Mouse (Mus musculus) forebrain, embryonic 16.5 days (tissue): ENCODE data around the gene Gucd1. TPM values are rescaled to one million over a fixed set of nuclear protein-coding genes. Genes with fewer than 3 reads are reported as not detected.
"Not testable (repeated sequence)": the region's sequence is repeated elsewhere in the genome, so short reads cannot be mapped to it uniquely, and the experiment has no call there.

Source experiments
- ATAC-seq: fragments of 200-750 bp; cut with Nextera tagmentation; 2 replicates; pipeline ENCODE4 v1.8.0; 2017; ENCODE audit warnings: mild to moderate bottlenecking, moderate library complexity
- H3K27ac ChIP-seq: fragments of 300-500 bp; sonication (generic); 2 replicates; pipeline ENCODE4 v1.5.1; 2014; ENCODE audit warnings: low read length, control low read depth
- H3K27me3 ChIP-seq: fragments of 300-500 bp; sonication (generic); replicated peaks from 2 replicates; pipeline ENCODE4 v1.6.1; 2014; ENCODE audit warnings: low read length; ENCODE audit not compliant: control insufficient read depth, insufficient read depth
- H3K36me3 ChIP-seq: fragments of 300-500 bp; sonication (generic); 2 replicates; pipeline ENCODE4 v1.6.1; 2014; ENCODE audit not compliant: control insufficient read depth, insufficient read depth
- H3K4me1 ChIP-seq: fragments of 300-500 bp; sonication (generic); replicated peaks from 2 replicates; pipeline ENCODE4 v1.6.1; 2014; ENCODE audit warnings: low read length; ENCODE audit not compliant: control insufficient read depth, insufficient read depth
- H3K4me2 ChIP-seq: fragments of 300-500 bp; sonication (generic); 2 replicates; pipeline ENCODE4 v1.6.1; 2014; ENCODE audit warnings: mild to moderate bottlenecking, low read length, control low read depth
- H3K4me3 ChIP-seq: fragments of 300-500 bp; sonication (generic); replicated peaks from 2 replicates; pipeline ENCODE4 v1.5.1; 2014; ENCODE audit warnings: mild to moderate bottlenecking, low read length, control low read depth
- H3K9ac ChIP-seq: fragments of 300-500 bp; sonication (generic); replicated peaks from 2 replicates; pipeline ENCODE4 v1.6.1; 2014; ENCODE audit warnings: low read depth, low read length, control low read depth
- H3K9me3 ChIP-seq: fragments of 300-500 bp; sonication (generic); 2 replicates; pipeline ENCODE4 v1.6.1; 2016; ENCODE audit warnings: low read length; ENCODE audit not compliant: control insufficient read depth
- WGBS: fragments of 180-500 bp; shearing (Covaris S2); extraction: QIAGEN DNeasy Blood & Tissue Kit; methylation state at CpG from one replicate; pipeline ENCODE4 v1.1.7; 2014; 5-methylcytosine and 5-hydroxymethylcytosine counted together
- polyA plus RNA-seq: library from polyadenylated mRNA; unstranded; fragments of >200 nt; fragmentation: Nextera tagmentation; extraction: Ambion mirVana; gene quantifications from 2 replicates; pipeline ENCODE4 v1.2.1, GENCODE M21; 2015

Gucd1 gene
- polyA plus RNA-seq: 17.3 and 22.2 TPM in 2 replicates

DNA sequence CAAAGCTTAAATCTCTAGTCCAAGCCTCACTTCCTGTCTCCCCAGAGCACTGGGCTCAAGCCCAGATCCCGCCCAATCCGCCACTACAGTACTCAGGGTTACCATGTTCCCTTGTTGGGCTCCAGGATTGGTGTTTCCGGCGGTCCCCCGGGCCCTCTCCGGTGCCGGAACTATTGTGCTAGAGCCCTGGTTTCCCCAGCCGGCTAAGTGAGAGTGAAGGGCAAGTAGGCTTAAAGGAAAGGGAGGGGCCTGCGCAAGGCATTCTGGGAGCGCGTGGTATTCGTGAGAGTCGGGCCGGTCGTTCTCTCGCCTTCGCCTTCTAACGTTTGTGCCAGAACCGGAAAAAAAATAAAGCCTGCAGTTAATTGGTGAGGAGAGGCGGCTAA lies at the start of gene Gucd1:
TSS of gene Gucd1 (minus strand) at position 215 of the 386 bp plus-strand sequence.
- WGBS: 0% methylated on average over 20 of the region's 20 CpGs
- peak within 1 kb of the TSS; percentile 77 for H3K9ac ChIP-seq
- H3K9me3 ChIP-seq: no peaks in the 10 kb centered on the region
- H3K27me3 ChIP-seq: no peaks in the 10 kb centered on the region
- ATAC-seq: peak; percentile 94
- H3K4me1 ChIP-seq: peaks cover 36% of the 10 kb centered on the region
- H3K27ac ChIP-seq: peak within 1 kb of the TSS; percentile 98
- H3K4me3 ChIP-seq: peak within 1 kb of the TSS; percentile 58
- H3K4me2 ChIP-seq: peak within 1 kb of the TSS; percentile 81
- H3K36me3 ChIP-seq: peaks cover 5% of the 10 kb centered on the region

DNA sequence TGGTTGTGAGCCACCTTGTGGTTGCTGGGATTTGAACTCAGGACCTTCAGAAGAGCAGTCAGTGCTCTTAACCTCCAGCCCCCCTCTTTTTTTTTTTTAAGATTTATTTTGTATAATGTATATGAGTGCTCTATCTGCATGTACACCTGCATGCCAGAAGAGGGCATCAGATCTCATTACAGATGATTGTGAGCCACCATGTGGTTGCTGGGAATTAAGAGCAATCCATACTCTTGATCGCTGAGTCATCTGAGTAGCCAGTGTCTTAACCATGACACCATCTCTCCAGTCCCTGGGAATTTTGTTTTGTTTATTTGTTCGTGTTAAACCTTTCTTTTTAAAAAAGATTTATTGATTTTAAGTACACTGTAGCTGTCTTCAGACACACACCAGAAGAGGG lies 49.0 kb upstream of the Gucd1 start:
- H3K4me3 ChIP-seq, H3K27me3 ChIP-seq, H3K4me1 ChIP-seq, H3K4me2 ChIP-seq, ATAC-seq, H3K27ac ChIP-seq, H3K36me3 ChIP-seq, H3K9me3 ChIP-seq, H3K9ac ChIP-seq: not testable (repeated sequence)
- WGBS: 83% methylated on average over 2 of the region's 2 CpGs

DNA sequence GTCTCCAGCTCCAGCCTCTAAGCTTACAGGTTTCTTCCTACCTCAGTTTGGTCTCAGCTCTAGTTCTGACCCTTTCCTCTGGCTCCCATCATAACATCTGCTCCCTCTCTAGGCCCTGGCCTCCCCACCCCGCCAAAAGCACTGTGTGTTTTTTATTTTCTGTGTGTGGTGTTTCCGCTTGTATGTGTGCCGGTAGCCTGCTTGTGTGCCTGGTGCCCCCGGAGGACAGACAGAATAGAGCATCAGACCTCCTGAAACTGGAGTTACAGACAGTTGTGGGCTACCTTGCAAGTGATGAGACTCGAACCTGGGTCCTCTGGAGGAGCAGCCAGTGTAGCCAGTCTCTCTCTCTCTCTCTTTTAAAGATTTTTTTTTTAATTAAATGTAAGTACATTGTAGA lies 48.5 kb upstream of the Gucd1 start:
- no peaks in the 10 kb centered on the region for H3K27me3 ChIP-seq
- no peaks in the 10 kb centered on the region for H3K4me1 ChIP-seq
- no peaks in the 10 kb centered on the region for H3K9me3 ChIP-seq
- no peak overlapping the region for H3K27ac ChIP-seq
- no peak overlapping the region for H3K4me2 ChIP-seq
- H3K4me3 ChIP-seq: no peak overlapping the region
- H3K9ac ChIP-seq: no peak overlapping the region
- ATAC-seq: no peak
- no peaks in the 10 kb centered on the region for H3K36me3 ChIP-seq
- 84% methylated on average over 5 of the region's 5 CpGs for WGBS

DNA sequence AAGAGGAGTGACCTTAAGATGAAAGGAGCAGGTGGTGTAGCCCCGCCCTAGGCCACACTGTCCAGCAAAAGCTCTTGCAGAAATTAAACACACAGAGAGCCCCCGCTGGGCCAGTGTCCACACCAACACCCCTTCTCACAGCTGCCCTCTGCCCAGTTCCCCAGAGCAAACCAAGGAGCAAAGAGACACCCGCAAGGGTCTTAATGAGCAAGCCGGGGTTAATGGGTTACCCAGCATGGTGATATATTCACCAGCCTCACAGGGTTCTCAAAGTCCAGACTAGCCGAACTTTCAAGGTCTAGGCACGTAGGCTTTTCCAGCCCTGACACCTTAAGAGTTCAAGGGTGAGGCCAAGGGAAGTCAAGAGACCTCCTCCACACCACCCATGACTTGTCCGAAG lies 48.1 kb upstream of the Gucd1 start:
- WGBS: 83% methylated on average over 7 of the region's 7 CpGs
- no peak overlapping the region for H3K27ac ChIP-seq
- no peaks in the 10 kb centered on the region for H3K36me3 ChIP-seq
- H3K27me3 ChIP-seq: no peaks in the 10 kb centered on the region
- no peak overlapping the region for H3K4me2 ChIP-seq
- H3K4me1 ChIP-seq: peaks cover 2% of the 10 kb centered on the region; the same call in 1 of the 2 replicates
- no peak overlapping the region for H3K4me3 ChIP-seq
- no peak overlapping the region for H3K9ac ChIP-seq
- no peaks in the 10 kb centered on the region for H3K9me3 ChIP-seq
- ATAC-seq: no peak

DNA sequence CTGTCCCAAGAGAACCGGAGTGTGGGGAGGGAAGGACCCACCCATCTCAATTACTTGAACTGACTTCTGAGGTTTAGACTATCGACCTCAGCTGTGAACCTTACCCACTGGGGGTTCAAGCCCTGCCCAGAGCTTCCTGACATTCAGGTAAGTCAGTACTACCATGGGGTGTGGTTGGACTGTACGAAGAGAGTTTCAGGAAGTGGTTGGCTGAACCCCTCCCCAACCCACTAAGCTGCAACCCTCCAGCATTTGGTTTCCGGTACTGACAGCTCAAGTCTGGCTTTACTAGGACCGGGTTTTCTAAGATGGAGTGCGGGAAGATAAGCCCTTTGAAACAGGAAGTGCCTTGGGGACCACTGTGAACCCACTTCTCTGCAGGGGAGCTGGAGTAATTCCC lies 47.7 kb upstream of the Gucd1 start:
- H3K9me3 ChIP-seq: no peaks in the 10 kb centered on the region
- no peak overlapping the region for H3K9ac ChIP-seq
- H3K27ac ChIP-seq: no peak overlapping the region
- no peak for ATAC-seq
- no peak overlapping the region for H3K4me3 ChIP-seq
- no peaks in the 10 kb centered on the region for H3K27me3 ChIP-seq
- 71% methylated on average over 6 of the region's 6 CpGs for WGBS
- H3K4me2 ChIP-seq: no peak overlapping the region
- H3K36me3 ChIP-seq: no peaks in the 10 kb centered on the region
- H3K4me1 ChIP-seq: peaks cover 7% of the 10 kb centered on the region

DNA sequence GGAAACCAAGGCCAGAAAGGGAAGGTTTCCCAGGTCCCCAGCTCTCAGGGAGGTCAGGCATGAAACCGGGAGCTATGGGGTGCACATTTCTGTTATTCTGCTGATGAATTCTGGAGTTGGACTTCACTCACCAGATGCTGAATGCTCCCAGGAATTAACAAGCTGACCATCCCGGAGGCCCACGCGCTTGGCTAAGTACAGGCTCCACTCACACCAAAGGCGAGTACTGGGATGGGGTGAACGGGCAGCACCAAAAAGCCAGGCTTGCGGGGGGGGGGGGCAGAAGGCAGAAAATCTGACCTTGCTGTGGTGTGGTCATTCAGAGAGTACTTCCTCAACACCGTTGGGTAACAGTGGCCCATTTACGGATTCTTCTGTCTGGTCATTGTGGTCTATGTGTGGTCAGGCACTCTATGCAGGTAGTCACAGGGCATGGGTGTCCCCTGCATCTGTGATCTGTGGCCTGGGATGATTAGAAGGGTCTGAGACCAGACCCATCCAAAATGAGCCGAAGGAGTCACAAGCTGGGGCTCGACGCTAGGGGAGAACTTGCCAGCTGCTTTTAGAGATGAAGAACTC lies 47.0 kb upstream of the Gucd1 start:
- Histone ChIP-seq H3K9ac (no peak overlapping the region), H3K4me3 (no peak overlapping the region), H3K27ac (no peak overlapping the region), H3K4me1 (peaks cover 11% of the 10 kb centered on the region), H3K27me3 (no peaks in the 10 kb centered on the region), H3K9me3 (no peaks in the 10 kb centered on the region), H3K36me3 (no peaks in the 10 kb centered on the region), H3K4me2 (no peak overlapping the region)
- no peak for ATAC-seq
- WGBS: 88% methylated on average over 12 of the region's 12 CpGs

DNA sequence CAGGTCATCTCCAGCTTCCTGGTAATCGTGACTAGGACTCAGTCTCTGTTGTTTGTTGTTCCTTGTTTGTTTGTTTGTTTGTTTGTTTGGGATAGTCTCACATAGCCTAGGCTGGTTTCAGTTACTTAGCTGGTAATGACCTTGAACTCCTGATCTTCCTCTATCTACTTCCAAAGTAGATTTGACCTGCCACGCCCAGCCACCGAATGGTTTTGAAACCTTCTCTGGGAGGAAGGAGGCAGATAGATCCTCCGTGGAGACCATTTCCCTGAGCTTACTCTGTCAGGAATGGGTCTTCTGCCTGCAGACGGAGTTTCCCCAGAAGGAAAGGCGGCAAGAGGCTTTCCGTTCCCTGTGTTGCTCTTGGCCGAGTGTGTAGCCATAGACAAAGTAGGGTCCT lies 44.8 kb upstream of the Gucd1 start:
- H3K27me3 ChIP-seq: no peaks in the 10 kb centered on the region
- no peak overlapping the region for H3K9ac ChIP-seq
- no peak overlapping the region for H3K4me2 ChIP-seq
- no peaks in the 10 kb centered on the region for H3K36me3 ChIP-seq
- no peaks in the 10 kb centered on the region for H3K9me3 ChIP-seq
- no peak overlapping the region for H3K4me3 ChIP-seq
- no peak for ATAC-seq
- WGBS: 82% methylated on average over 8 of the region's 8 CpGs
- H3K27ac ChIP-seq: no peak overlapping the region
- H3K4me1 ChIP-seq: peaks cover 23% of the 10 kb centered on the region

DNA sequence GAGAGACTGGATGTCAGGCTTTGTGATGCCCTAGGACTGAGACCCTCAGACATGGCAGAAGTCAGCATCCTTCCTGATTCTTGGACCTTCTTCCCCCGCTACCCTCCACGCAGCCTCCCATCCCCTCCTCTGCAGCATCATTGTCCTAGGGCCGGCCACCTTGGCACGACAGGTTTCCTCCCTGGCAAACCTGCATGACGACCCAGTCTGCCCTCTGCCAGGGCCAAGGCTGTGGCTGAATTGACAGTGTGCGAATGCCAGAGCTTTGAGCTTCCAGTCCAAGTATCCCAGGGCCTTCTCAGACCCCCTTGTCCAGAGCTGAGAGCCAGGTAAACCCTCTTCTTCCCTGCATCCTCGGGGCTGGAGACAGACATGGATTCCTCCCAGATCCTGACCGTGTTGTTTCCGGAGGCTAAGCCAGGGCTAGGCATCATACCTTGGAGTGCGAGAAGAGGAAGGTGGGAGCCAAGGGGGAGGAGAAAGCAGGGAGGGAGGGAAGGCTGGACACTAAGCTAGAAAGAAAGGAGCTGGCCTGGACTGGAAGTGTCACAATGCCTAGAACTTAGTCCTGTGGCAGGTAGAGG lies 43.4 kb upstream of the Gucd1 start, which contains the start of gene Ggt1:
TSS of gene Ggt1 (plus strand) at position 534 of the 584 bp plus-strand sequence.
- peak within 1 kb of the TSS; percentile 83 for H3K9ac ChIP-seq
- ATAC-seq: no peak
- H3K27me3 ChIP-seq: no peaks in the 10 kb centered on the region
- 52% methylated on average over 10 of the region's 10 CpGs for WGBS
- peak within 1 kb of the TSS; percentile 52 for H3K4me3 ChIP-seq
- no peaks in the 10 kb centered on the region for H3K9me3 ChIP-seq
- H3K4me2 ChIP-seq: peak within 1 kb of the TSS; percentile 89
- H3K4me1 ChIP-seq: peaks cover 37% of the 10 kb centered on the region
- no peaks in the 10 kb centered on the region for H3K36me3 ChIP-seq
- H3K27ac ChIP-seq: peak within 1 kb of the TSS; percentile 79

DNA sequence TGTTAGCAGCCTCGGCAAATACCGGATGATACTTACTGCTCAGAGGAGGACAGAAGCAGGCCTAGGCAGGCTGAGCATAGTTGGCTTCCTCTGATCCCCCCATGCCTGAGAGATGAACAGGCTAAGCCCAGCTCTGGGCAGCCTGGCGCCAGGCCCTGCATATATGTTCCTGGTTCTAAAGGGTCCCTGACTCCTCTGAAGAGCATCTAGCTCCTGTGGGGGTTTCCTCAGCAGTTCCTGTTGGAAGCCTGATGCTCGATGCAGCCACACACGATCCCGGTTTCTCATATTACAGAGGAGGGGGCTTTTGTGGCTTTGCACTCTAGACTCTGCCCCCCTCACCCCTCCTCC lies 42.8 kb upstream of the Gucd1 start:
- H3K36me3 ChIP-seq: no peaks in the 10 kb centered on the region
- peak overlapping the region; percentile 89 for H3K4me2 ChIP-seq
- peak overlapping the region; percentile 52 for H3K4me3 ChIP-seq
- H3K4me1 ChIP-seq: peaks cover 42% of the 10 kb centered on the region
- H3K27ac ChIP-seq: peak overlapping the region; percentile 79
- H3K9ac ChIP-seq: peak overlapping the region; percentile 83
- H3K9me3 ChIP-seq: no peaks in the 10 kb centered on the region
- ATAC-seq: peak; percentile 9; the same call in 1 of the 2 replicates
- H3K27me3 ChIP-seq: no peaks in the 10 kb centered on the region
- 14% methylated on average over 6 of the region's 6 CpGs for WGBS
